Mouse (Mus musculus) adrenal gland, adult 18-20 months (tissue): ENCODE results near the gene Trrap. TPM values are rescaled to one million over a fixed set of nuclear protein-coding genes. Genes with fewer than 3 reads are reported as not detected.

Experiments used
- DNase-seq, 2 experiments: peaks; one replicate each; pipeline ENCODE4 v3.0.0; 2021 to 2022; ENCODE audit warnings: low spot score in 2 of 2
- total RNA-seq, 2 experiments: library from RNA; stranded (reverse); gene quantifications; 1 replicate in 1 of 2; 2 replicates in 1 of 2; pipeline ENCODE4 v1.2.3; 2021

Trrap gene
- total RNA-seq, 2 experiments from 2014 or later, result 79.6 to 80.3 TPM

DNA sequence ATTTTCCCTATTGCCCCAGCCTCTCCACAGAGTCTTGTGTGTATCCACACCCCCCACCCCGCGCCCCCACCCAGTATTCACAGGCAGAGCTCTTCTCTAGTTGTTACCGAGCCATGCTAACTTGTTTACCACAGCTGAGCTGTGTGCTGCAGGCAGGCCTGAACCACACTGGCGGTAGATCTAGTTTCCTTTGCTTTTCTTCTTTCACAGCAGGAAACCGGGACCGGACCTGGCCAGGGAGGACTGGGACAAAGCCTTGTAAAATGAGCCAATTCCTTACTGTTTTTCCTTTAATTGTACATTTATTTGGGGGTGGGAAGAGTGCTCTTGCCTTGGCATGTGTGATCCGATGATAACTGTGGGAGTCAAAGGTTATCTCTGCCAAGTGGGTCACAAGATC lies 101.9 kb downstream of the Trrap start:
- no peak for DNase-seq

- DNase-seq, result no peak
These were observed 103.2 kb downstream of the Trrap start for GRCm38 (mm10) chr5:144870782-144871181.

DNA sequence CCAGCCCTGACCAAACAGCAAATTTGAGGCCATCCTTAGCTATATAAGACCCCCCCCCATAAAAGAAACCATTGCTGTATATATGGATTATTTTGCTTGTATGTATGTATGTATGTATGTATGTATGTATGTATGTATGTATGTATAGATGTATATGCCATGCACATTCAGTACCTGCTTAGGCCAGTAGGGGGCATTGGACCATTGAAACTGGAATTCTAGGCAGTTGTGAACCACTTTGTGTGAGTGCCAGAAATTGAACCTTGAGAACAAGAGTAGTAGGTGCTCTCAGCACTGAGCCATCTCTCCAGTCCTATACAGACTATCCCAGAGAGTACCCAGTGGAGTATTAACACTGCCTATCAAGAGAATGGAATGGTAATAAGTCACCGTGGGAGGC lies 104.2 kb downstream of the Trrap start:
- DNase-seq, result no peak

- DNase-seq, result no peak
These were observed 104.8 kb downstream of the Trrap start for GRCm38 (mm10) chr5:144872326-144872725.

DNA sequence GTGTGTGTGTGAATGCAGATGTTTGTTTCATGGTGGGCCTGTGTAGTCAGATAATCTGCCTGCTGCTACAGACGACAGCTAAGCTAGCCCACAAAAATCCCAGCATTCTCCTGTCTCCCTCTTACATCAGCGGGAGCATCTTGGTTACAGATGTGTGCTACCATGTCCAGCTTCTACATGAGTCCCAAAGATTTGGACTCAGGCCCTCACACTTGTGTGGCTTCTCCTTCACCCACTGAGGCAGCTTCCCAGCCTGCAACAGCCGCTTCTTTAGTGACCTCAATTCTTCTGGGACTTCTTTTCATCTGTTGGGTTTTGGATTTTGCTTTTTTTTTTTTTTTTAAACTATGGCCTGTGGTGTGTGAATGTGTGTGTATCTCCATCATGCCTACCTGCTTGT lies 105.3 kb downstream of the Trrap start:
- no peak for DNase-seq

GRCm38 (mm10) chr5:144875227-144875626 lies 107.7 kb downstream of the Trrap start:
- no peak for DNase-seq

- DNase-seq, result peak; percentile 69 to 80
These were observed 108.4 kb downstream of the Trrap start for GRCm38 (mm10) chr5:144875892-144876291.

DNA sequence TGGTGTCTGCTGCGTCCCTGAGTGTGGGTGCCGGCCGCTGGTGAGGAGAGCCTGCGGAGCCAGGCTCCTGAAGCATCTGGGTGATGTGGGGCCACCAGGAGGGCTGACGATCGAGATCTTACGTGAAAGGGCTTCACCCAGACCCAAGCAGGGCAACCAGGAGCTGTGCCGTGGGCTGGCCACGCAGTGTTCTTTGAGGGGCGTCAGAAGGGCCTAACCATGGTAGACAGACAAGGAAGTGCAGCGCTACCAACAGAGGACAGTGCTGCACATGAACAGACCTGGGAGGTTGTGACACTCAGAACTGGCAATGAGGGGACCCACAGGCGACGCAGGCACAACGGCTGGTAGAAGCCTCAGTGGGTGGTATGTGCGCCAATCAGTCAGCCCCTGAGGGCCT lies 109.5 kb downstream of the Trrap start:
- no peak for DNase-seq

DNA sequence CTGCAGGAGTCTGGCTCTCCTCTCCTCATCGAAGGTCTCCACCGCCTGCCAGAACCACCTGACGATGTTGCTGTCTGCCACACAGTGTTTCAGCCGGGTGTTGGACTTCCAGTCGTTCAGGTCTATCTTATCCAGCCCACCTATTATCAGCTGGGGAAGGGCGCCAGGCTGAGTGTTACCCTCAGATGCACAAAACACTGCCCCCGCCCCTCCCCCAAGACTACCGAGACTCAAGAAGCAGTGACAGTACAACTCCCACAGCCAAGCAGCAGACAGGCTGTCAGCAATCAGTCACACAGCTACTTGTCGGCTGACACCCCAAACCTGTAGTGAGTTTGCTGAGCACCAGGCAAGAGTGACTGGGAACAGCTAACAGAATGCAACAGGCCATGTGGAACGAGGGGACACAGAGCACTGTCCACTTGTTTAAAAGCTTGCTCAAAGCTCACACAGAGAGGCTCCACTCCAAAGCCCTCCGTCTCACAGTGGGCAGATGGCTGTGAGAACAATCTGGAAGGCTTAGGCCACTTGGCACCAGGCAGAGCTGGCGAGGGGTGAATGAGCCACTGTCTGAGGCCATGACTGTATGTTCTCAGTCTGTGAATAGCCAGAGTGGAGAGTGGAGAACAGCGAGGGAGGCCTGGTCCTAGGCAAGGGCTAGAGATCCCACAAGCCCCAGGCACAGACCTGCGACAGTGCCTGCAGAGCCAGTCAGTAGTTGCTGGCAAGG lies 114.3 kb downstream of the Trrap start:
- DNase-seq, result no peak

- no peak for DNase-seq
These were observed 117.2 kb downstream of the Trrap start for GRCm38 (mm10) chr5:144884629-144885217.

DNA sequence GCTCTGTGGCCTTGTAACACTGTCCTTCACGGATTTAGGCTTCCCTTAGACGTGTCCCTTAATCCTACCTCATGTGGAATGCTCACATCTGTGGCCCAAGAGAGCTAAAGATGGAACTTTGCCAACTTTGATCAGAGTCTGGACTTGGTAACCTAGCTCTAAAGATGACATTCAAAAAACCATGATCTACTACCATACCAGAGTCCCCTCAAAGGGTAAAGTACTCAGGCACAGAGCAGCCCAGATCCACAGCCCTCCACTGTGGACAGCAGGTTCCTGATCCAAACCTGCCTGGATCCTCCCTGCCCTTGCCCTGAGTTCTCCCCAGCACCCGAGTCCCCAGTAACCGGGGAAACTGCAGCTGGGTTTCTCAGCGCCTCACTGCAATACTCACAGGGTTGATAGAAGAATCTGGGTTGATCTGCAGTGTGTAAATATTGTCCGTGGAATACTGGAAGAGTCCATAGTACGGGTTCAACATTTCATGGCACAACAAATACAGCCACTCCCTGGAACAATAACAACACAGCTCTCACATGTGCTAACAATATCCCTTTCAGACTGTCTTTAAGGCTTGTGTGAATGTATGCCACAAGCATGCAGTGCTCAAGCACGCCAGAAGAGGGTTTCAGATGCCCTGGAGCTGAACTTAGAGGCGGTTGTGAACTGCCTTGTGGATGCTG lies 118.6 kb downstream of the Trrap start:
- no peak for DNase-seq

- DNase-seq, result no peak
These were observed 123.7 kb downstream of the Trrap start for GRCm38 (mm10) chr5:144891276-144891675.

DNA sequence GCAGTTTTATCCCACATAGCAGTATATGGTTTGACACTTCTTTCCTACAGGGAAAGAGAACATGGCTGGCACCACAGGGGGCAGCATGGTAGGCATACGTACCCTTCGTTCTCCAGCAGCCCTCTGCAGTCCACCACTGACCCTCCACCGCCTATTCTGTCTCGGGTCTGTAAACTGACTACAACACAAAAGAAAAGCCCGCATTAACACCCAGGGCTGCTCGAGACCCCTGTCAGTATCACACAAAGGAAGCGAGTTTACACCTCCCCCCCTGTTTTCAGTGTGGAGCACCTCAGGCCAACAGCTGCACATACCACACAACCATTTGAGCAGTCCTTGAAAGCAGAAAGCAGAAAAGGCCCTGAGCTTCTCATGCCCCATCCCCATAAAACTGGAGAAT lies 130.3 kb downstream of the Trrap start:
- DNase-seq, result no peak

GRCm38 (mm10) chr5:144898448-144899052 lies 131.0 kb downstream of the Trrap start:
- no peak for DNase-seq

GRCm38 (mm10) chr5:144901035-144901434 lies 133.5 kb downstream of the Trrap start:
- DNase-seq, result no peak

- no peak for DNase-seq
These were observed 134.3 kb downstream of the Trrap start for GRCm38 (mm10) chr5:144901791-144902190.

DNA sequence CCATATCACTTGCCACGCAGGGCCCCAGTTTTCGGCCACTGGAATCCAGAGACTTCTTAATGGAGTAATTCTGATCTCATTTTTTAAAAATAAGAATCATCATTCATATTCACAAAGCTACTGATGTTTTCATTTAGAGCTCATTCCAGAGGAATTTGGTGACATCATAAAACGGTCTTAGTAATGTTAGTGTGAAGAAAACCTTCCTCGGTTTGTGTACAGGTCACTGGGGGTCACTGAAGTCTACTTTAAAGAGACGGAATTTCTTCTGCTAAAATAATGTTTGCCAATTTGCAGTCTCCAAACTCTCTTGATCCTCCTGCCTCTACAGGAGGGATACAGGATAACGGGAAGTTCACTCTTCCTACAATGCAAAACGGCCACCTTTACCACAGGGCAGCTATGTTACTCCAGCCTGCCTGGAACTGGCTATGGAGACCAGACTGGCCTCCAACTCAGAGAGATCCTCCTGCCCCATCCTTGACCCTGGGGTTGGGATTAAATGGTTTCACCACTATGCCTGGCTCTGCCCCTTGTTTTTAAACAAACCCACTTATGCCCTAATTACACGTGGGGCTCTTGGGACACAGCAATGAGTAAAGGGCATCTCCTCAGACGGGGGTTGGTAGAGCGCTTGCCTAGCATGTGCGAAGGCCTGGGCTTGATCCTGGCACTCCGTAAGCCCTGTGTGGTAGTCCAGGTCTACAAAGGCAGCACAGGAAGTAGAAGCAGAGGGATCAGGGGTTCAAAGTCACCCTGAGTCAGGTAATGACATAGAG lies 137.0 kb downstream of the Trrap start:
- no peak for DNase-seq

DNA sequence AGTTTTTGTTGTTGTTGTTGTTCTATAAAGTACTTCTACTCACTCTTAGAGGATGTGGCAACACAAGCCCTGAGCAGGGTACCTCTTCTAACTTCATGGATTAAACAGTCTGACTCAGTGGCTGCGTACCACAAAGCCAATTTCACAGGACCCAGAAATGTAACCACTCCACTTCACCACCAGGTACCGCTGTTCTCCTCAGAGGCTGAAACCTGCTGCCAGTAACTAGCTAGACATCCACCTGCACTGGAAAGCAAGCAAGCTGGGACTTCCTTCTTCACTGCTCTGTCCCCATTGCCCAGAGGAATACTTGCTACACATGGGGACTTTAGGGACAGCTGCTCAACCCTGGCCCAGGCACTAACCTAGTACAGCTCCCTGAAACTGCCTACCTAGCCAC lies 140.1 kb downstream of the Trrap start:
- DNase-seq, result no peak
